Mouse (Mus musculus) lung, adult 2 months (tissue): ENCODE data around the gene Tbpl2. TPM values are rescaled to one million over a fixed set of nuclear protein-coding genes. Genes with fewer than 3 reads are reported as not detected.

Experiments used
- DNase-seq: peaks from one replicate; pipeline ENCODE4 v3.0.0; 2022
- H3K4me1 ChIP-seq: fragments of 200-500 bp; 2 replicates; pipeline ENCODE4 v1.6.1; 2011; ENCODE audit warnings: low read length; ENCODE audit not compliant: control insufficient read depth, insufficient read depth
- H3K4me3 ChIP-seq: fragments of 200-500 bp; replicated peaks from 2 replicates; pipeline ENCODE3; 2011; ENCODE audit warnings: low read depth, mild to moderate bottlenecking, control low read depth, low read length; ENCODE audit errors: extremely low read depth
- CTCF ChIP-seq: fragments of 200-500 bp; IDR thresholded peaks from 2 replicates; pipeline ENCODE4 v1.5.1; 2011; ENCODE audit warnings: mild to moderate bottlenecking, low read length, control low read depth; ENCODE audit not compliant: insufficient read depth
- POLR2A ChIP-seq: fragments of 200-500 bp; IDR thresholded peaks from 2 replicates; pipeline ENCODE4 v1.6.1; 2011; ENCODE audit warnings: low read depth, mild to moderate bottlenecking, control low read depth, low read length, borderline replicate concordance; ENCODE audit errors: extremely low read depth
- WGBS: fragments of 180-500 bp; shearing (Covaris S2); methylation state at CpG from one replicate; pipeline ENCODE4 v1.1.7; 2018; 5-methylcytosine and 5-hydroxymethylcytosine counted together
- polyA plus RNA-seq: library from polyadenylated mRNA; depleted of rRNA; stranded (reverse); fragments of >200 nt; gene quantifications from 2 replicates; pipeline ENCODE4 v1.2.3, GENCODE M21; 2012; rRNA removed

Gene Tbpl2
- polyA plus RNA-seq, 1 experiment, result not detected

- no peak overlapping the region for H3K4me3 ChIP-seq
- no peak for DNase-seq
- WGBS, result 54% methylated on average over 1 of the region's 1 CpGs
- TF ChIP-seq CTCF (no peak), POLR2A (no peak)
- H3K4me1 ChIP-seq, result no peaks in the 10 kb centered on the region; the same call in none of the 2 replicates
These were observed 53.5 kb downstream of the Tbpl2 start for GRCm38 (mm10) chr2:24042901-24043300.

GRCm38 (mm10) chr2:24040531-24040930 lies 55.9 kb downstream of the Tbpl2 start:
- DNase-seq, result no peak
- no peak overlapping the region for H3K4me3 ChIP-seq
- 65% methylated on average over 1 of the region's 1 CpGs for WGBS
- H3K4me1 ChIP-seq, result no peaks in the 10 kb centered on the region; the same call in none of the 2 replicates
- no peak for TF ChIP-seq CTCF
- TF ChIP-seq POLR2A, result no peak

Other genes with a start within 250 kb of the Tbpl2 start
- 1.4 and 2.8 TPM in 2 replicates for gene Hnmt, start 47.2 kb downstream of the Tbpl2 start, polyA plus RNA-seq
- gene Il1f8, start 56.6 kb upstream of the Tbpl2 start, polyA plus RNA-seq, result 3.8 TPM in 1 of 2 replicates, not detected in the other
- gene Il1f9, start 89.9 kb upstream of the Tbpl2 start, polyA plus RNA-seq, result 0.46 and 4.0 TPM in 2 replicates
- 7.4 TPM in 1 of 2 replicates, not detected in the other for gene Il1f6, start 118.8 kb upstream of the Tbpl2 start, polyA plus RNA-seq
- 7.1 TPM in 1 of 2 replicates, not detected in the other for gene Il1f5, start 180.4 kb upstream of the Tbpl2 start, polyA plus RNA-seq
- gene Il1f10, start 194.6 kb upstream of the Tbpl2 start, polyA plus RNA-seq, result not detected in 2 replicates
- 4.7 and 14.0 TPM in 2 replicates for gene Il1rn, start 240.3 kb upstream of the Tbpl2 start, polyA plus RNA-seq